Mouse (Mus musculus) hindbrain, embryonic 15.5 days (tissue): ENCODE measurements around the gene Mfn2. TPM values are rescaled to one million over a fixed set of nuclear protein-coding genes. Genes with fewer than 3 reads are reported as not detected.

Experiments used
- ATAC-seq: fragments of 200-750 bp; cut with Nextera tagmentation; 2 replicates; pipeline ENCODE4 v1.8.0; 2017; ENCODE audit warnings: low read depth, moderate number of reproducible peaks, moderate TSS enrichment; ENCODE audit not compliant: low FRiP score
- H3K27ac ChIP-seq: fragments of 300-500 bp; sonication (generic); replicated peaks from 2 replicates; pipeline ENCODE4 v1.5.1; 2015; ENCODE audit warnings: mild to moderate bottlenecking, inconsistent platforms
- H3K27me3 ChIP-seq: fragments of 300-500 bp; sonication (generic); 2 replicates; pipeline ENCODE4 v1.6.1; 2015; ENCODE audit warnings: control low read depth, inconsistent platforms
- H3K36me3 ChIP-seq: fragments of 300-500 bp; sonication (generic); 2 replicates; pipeline ENCODE4 v1.6.1; 2015; ENCODE audit warnings: control low read depth, inconsistent platforms
- H3K4me1 ChIP-seq: fragments of 300-500 bp; sonication (generic); replicated peaks from 2 replicates; pipeline ENCODE4 v1.6.1; 2015; ENCODE audit warnings: control low read depth, inconsistent platforms
- H3K4me2 ChIP-seq: fragments of 300-500 bp; sonication (generic); 2 replicates; pipeline ENCODE4 v1.6.1; 2015; ENCODE audit warnings: moderate library complexity, mild to moderate bottlenecking, inconsistent platforms
- H3K4me3 ChIP-seq: fragments of 300-500 bp; sonication (generic); 2 replicates; pipeline ENCODE4 v1.5.1; 2015; ENCODE audit warnings: mild to moderate bottlenecking, inconsistent platforms
- H3K9ac ChIP-seq: fragments of 300-500 bp; sonication (generic); 2 replicates; pipeline ENCODE4 v1.6.1; 2015; ENCODE audit warnings: inconsistent platforms
- H3K9me3 ChIP-seq: fragments of 300-500 bp; sonication (generic); 2 replicates; pipeline ENCODE4 v1.6.1; 2016; ENCODE audit warnings: control low read depth, inconsistent platforms
- WGBS: fragments of 180-500 bp; shearing (Covaris S2); methylation state at CpG from one replicate; pipeline ENCODE4 v1.1.7; 2015; 5-methylcytosine and 5-hydroxymethylcytosine counted together
- polyA plus RNA-seq: library from polyadenylated mRNA; unstranded; fragments of >200 nt; fragmentation: Nextera tagmentation; extraction: Ambion mirVana; gene quantifications from 2 replicates; pipeline ENCODE4 v1.2.1, GENCODE M21; 2015

Mfn2 gene
- polyA plus RNA-seq, 1 experiment from 2014 or later = 104 TPM

DNA sequence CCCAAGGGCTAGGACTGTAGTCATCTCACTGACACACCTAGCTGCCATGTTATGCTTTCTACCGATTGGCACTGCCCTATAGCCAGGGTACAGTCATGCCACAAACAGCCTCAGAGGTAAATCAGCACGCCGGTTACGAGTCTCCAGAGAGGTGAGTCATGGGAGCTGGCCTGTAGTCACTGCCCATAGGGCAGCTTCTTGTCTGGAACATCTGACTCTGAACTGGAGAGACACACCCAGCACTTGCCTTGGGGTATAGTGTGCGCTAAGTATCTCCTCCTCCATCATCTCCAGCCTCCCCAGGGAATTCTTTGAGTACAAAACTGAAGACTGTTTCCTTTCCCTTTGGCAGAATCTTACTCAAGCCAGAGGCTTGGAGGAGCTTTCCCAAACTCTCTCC is 1.7 kb upstream of the Mfn2 start:
- Histone ChIP-seq H3K27ac (no peak overlapping the region), H3K27me3 (no peaks in the 10 kb centered on the region), H3K36me3 (peaks cover 10% of the 10 kb centered on the region), H3K4me3 (no peak overlapping the region), H3K9ac (no peak overlapping the region), H3K4me2 (no peak overlapping the region), H3K9me3 (no peaks in the 10 kb centered on the region), H3K4me1 (peaks cover 19% of the 10 kb centered on the region)
- WGBS = 78% methylated on average over 5 of the region's 5 CpGs
- ATAC-seq = no peak

DNA sequence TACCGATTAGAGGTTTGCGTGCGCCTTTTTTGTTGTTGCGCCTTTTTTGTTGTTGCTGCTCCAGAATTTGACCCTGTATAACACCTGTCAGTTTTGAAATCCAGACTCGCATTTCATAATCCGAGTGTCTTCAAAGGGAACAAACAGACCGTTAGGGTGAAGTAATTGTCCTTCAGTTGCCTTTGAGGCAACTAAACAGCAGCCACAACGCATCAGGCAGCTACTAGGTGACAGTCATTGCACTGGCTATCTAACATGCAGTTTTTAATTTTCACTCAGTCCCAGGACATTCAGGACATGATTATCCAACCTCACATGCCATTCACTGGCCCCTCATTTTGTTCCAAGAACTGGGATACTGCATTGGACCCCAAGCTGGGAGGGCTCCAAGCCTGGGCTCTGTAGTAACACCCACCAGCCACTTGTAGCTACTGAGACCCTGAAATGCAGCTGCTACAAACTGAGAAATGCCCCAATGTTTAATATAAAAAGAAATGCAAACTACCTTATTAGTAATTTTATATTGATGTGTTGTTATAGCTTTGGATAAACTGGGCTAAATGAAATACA is 671 bp upstream of the Mfn2 start:
- Histone ChIP-seq H3K9me3 (no peaks in the 10 kb centered on the region), H3K27ac (peak overlapping the region; percentile 92; the same call in 1 of the 2 replicates), H3K9ac (peak overlapping the region; percentile 83), H3K36me3 (peaks cover 10% of the 10 kb centered on the region), H3K4me3 (peak overlapping the region; percentile 89), H3K27me3 (no peaks in the 10 kb centered on the region), H3K4me1 (peaks cover 26% of the 10 kb centered on the region), H3K4me2 (peak overlapping the region; percentile 67)
- WGBS = 1% methylated on average over 8 of the region's 8 CpGs
- peak; percentile 39 for ATAC-seq

DNA sequence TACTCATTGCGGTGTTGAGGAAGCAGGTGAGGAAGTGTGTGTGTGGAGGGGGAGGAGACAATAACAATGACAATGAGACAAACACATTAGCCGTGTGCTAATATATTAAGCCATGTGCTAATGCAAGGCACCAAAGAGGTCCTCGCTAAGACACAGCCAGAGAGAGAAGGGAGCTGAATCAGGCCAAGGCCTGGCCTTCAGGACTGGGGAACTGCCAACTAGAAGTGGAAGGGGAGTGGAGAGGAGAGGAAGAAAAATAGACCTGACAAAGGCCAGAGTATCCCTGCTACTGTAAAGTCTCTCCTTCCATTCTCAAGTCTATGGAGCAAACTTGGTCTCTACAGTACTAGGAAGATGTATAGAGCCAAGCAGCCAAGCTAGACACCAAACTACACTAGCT is 903 bp downstream of the Mfn2 start:
- WGBS = 81% methylated on average over 3 of the region's 3 CpGs
- H3K4me2 ChIP-seq = peak overlapping the region; percentile 68
- no peak for ATAC-seq
- peaks cover 26% of the 10 kb centered on the region for H3K4me1 ChIP-seq
- no peaks in the 10 kb centered on the region for H3K9me3 ChIP-seq
- H3K4me3 ChIP-seq = peak overlapping the region; percentile 89
- H3K9ac ChIP-seq = peak overlapping the region; percentile 83
- peaks cover 25% of the 10 kb centered on the region for H3K36me3 ChIP-seq
- no peaks in the 10 kb centered on the region for H3K27me3 ChIP-seq
- no peak overlapping the region for H3K27ac ChIP-seq

DNA sequence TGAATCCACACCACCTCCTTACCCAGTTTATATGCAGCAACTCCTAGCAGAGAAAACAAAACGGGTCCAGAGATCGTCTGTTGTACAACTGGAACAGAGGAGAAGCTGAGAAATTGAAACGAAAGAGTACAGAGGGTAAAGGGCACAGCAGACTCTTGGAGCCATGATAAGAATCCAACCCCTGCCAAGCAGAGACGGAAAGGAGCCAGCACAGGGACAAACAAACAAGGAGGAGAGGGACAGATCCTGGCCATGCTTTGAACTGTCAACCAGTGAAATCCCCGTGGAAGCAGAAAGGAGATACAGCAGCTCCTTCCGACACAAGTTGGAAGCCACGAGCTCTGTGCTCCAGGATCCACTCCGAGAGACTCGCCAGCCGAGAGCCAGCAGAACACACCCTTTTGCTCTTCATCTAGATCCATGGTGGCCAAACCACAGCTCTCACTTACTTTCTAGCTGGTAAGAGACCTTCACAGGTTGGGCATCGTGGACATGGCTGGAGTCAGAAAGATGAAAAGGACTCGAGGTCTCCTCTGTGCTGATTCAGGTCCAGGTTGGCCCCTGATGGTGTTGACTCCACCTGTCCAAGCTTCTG is 1.5 kb downstream of the Mfn2 start:
- Histone ChIP-seq H3K9me3 (no peaks in the 10 kb centered on the region), H3K4me1 (peaks cover 26% of the 10 kb centered on the region), H3K27me3 (no peaks in the 10 kb centered on the region), H3K4me3 (no peak overlapping the region), H3K36me3 (peaks cover 31% of the 10 kb centered on the region), H3K9ac (no peak overlapping the region), H3K4me2 (peak overlapping the region; percentile 68), H3K27ac (no peak overlapping the region)
- WGBS = 91% methylated on average over 12 of the region's 12 CpGs
- no peak for ATAC-seq

DNA sequence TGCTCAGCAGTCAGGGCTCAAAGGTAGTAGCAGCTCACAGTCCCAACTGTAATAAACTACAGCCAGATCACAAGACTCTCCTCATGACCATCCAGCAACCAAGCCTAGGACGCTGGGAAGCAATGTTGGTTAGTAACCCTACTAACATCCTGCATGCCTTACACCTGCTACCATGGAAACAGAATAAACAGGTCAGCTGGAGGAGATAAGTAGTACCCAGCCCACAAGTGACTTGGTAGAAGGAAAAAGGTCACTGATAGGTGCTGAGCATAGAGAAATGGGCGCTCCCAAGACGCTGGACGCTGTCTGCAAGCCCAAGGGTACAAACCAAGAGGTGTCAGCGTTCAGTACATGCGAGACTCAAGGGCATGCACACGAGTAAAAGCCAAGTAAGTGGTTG is 4.1 kb downstream of the Mfn2 start:
- no peaks in the 10 kb centered on the region for H3K27me3 ChIP-seq
- WGBS = 88% methylated on average over 7 of the region's 7 CpGs
- H3K36me3 ChIP-seq = peaks cover 57% of the 10 kb centered on the region
- H3K4me1 ChIP-seq = peaks cover 26% of the 10 kb centered on the region
- no peak overlapping the region for H3K4me2 ChIP-seq
- no peak for ATAC-seq
- no peak overlapping the region for H3K9ac ChIP-seq
- H3K9me3 ChIP-seq = no peaks in the 10 kb centered on the region
- no peak overlapping the region for H3K27ac ChIP-seq
- H3K4me3 ChIP-seq = no peak overlapping the region

DNA sequence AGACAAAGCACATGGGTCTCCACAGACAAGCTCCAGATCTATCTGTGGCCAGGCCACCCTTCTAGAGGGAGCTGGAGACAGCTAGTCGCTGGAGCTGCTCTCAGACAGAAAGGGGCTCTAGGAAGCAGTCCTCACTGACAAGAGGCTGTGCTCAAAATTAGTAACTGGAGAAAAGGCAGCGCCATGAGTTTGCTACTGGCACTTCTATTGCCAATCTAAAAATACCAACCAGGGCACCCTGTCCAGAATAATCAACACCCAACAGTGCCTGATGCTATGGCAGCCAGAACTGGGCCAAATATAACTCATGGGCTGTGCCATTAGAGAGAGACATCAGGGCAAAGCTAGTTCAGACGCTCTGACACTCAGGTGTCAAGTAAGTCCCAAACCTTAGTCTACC is 7.2 kb downstream of the Mfn2 start:
- no peaks in the 10 kb centered on the region for H3K9me3 ChIP-seq
- H3K27ac ChIP-seq = no peak overlapping the region
- peaks cover 75% of the 10 kb centered on the region for H3K36me3 ChIP-seq
- H3K27me3 ChIP-seq = no peaks in the 10 kb centered on the region
- H3K4me3 ChIP-seq = no peak overlapping the region
- WGBS = 90% methylated on average over 3 of the region's 3 CpGs
- no peak for ATAC-seq
- no peak overlapping the region for H3K9ac ChIP-seq
- H3K4me1 ChIP-seq = peaks cover 7% of the 10 kb centered on the region; the same call in 1 of the 2 replicates
- no peak overlapping the region for H3K4me2 ChIP-seq

DNA sequence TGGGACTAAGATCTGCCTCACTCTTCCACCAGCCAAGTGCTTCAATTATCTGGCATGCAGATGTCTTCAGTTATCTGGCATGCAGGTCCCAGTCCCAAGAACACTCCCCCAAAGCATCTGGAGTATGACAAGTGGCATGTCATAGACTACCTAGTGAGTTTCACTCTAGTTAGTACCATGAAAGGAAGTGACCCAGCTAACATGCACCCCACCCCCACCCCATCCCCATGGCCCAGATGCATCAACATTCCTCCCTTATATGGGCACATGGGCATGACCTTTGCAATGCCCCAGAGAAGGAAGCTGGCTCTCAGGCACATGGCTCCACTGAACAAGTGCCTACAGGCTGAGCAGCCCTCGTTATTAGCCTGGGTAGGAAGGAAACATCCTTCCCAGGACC is 8.1 kb downstream of the Mfn2 start:
- Histone ChIP-seq H3K36me3 (peaks cover 77% of the 10 kb centered on the region), H3K4me3 (no peak overlapping the region), H3K27me3 (no peaks in the 10 kb centered on the region), H3K4me2 (no peak overlapping the region), H3K9me3 (no peaks in the 10 kb centered on the region), H3K4me1 (peaks cover 7% of the 10 kb centered on the region; the same call in 1 of the 2 replicates), H3K27ac (no peak overlapping the region), H3K9ac (no peak overlapping the region)
- ATAC-seq = no peak
- 65% methylated on average over 1 of the region's 1 CpGs for WGBS

DNA sequence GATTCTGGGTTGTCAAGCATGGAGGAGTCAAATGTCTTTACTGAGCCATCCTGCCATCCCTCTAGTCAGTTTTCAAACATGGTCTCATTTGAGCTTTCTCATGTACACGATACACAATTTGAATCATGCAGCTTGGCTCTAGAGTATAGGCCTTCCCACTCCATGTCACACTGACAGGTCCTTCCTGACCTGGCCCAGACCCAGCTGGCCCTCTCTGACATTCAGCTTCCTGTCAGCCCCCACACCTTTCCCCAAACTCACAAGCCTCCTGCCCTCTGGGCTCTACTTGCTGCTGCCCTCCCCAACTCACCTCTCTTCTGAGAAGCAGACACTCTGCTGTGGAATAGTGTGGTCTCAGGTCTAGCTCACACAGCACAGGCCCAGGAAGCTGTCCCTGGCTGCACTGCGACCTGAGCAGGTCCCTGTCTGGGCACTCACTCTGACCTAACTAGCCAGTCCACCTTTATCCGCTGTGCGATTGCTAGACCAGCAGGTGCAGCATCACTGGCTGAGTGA is 8.6 kb downstream of the Mfn2 start:
- H3K9ac ChIP-seq = no peak overlapping the region
- H3K9me3 ChIP-seq = no peaks in the 10 kb centered on the region
- 95% methylated on average over 4 of the region's 4 CpGs for WGBS
- no peak overlapping the region for H3K4me2 ChIP-seq
- no peak for ATAC-seq
- H3K27me3 ChIP-seq = no peaks in the 10 kb centered on the region
- H3K4me1 ChIP-seq = peaks cover 4% of the 10 kb centered on the region; the same call in 1 of the 2 replicates
- H3K4me3 ChIP-seq = no peak overlapping the region
- H3K36me3 ChIP-seq = peaks cover 82% of the 10 kb centered on the region
- H3K27ac ChIP-seq = no peak overlapping the region

DNA sequence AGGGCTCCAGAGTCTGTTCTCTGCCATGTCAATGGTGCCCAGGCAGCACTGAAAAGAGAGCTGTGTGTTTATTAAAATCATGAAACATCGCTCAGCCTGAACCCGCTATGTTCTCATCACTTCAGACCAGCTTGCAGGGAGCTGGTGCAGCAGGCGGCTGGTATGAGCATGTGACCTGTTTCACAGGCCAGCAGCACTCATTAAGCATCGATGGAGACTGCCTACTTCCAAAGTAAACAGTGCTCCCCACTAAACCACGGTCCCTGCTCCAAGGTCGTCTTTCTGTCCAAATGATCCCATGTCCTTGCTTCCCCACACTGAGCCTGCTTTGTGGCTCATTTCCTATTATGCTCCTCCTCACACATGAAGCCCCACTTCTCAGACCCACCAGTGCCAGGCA is 14.2 kb downstream of the Mfn2 start:
- 92% methylated on average over 6 of the region's 6 CpGs for WGBS
- no peaks in the 10 kb centered on the region for H3K9me3 ChIP-seq
- no peak overlapping the region for H3K4me3 ChIP-seq
- H3K4me1 ChIP-seq = no peaks in the 10 kb centered on the region
- no peak overlapping the region for H3K27ac ChIP-seq
- no peaks in the 10 kb centered on the region for H3K27me3 ChIP-seq
- H3K4me2 ChIP-seq = no peak overlapping the region
- H3K36me3 ChIP-seq = peaks cover 83% of the 10 kb centered on the region
- no peak for ATAC-seq
- H3K9ac ChIP-seq = no peak overlapping the region

DNA sequence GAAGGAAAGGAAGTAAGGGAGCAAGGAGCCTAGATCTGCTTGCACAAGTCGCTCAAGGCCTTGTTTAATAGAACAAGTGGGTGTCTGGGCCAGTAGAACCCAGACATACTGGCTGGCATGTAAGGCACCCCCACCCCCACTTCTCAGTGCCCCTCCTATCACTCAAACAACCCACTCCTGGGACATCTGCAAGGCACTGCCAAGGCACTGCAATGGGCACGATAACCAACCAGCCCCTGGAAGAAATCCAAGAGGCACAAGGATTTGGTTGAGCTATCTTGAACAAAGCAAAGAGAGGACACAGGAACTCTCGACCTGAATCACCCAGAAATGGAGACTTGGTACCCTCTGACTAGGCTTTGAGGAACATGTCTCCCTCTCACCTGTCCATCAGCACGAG is 16.3 kb downstream of the Mfn2 start:
- Histone ChIP-seq H3K9ac (no peak overlapping the region), H3K4me2 (no peak overlapping the region), H3K9me3 (no peaks in the 10 kb centered on the region), H3K27me3 (no peaks in the 10 kb centered on the region), H3K36me3 (peaks cover 85% of the 10 kb centered on the region), H3K4me3 (no peak overlapping the region), H3K4me1 (no peaks in the 10 kb centered on the region), H3K27ac (no peak overlapping the region)
- 90% methylated on average over 4 of the region's 4 CpGs for WGBS
- ATAC-seq = no peak

DNA sequence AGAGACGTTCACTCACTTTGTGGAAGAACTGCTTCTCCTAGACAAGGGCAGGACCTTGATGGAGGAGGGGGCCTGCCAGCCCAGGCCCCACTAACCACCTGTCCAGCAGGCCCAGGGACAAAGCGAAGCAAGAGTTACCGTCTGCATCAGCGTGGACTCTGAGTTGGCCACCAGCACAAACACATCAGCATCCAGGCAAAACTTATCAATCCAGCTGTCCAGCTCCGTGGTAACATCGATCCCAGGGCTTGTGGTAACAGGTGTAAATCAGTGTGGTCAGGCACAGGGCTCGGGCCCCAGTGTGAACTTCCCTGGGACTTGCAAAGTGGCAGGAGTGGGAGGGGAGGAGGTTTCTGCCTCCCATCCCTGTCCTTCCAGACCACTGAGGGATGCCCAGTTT is 17.2 kb downstream of the Mfn2 start:
- no peaks in the 10 kb centered on the region for H3K27me3 ChIP-seq
- H3K4me3 ChIP-seq = no peak overlapping the region
- H3K36me3 ChIP-seq = peaks cover 89% of the 10 kb centered on the region
- no peak overlapping the region for H3K27ac ChIP-seq
- no peaks in the 10 kb centered on the region for H3K4me1 ChIP-seq
- H3K4me2 ChIP-seq = no peak overlapping the region
- 93% methylated on average over 7 of the region's 7 CpGs for WGBS
- H3K9ac ChIP-seq = no peak overlapping the region
- H3K9me3 ChIP-seq = no peaks in the 10 kb centered on the region
- ATAC-seq = no peak

DNA sequence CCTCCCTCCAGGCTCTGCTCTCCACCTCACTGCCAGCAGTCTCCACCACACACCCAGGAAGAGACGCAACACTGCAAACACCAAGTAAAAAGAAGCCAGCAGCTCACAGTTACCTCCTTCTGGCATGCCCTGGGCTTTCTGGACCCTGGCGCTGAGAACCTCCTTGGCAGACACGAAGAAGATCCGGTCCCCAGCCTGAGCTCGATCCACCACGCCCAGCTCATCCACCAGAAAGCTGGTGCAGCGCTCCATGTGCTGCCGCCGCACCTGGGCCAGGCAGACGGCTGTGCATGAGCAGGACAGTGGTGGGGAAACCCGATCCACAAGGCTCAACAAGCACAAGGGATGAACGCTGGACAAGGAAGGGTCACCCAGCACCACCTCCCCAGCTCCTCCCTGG is 18.3 kb downstream of the Mfn2 start:
- WGBS = 96% methylated on average over 12 of the region's 12 CpGs
- ATAC-seq = no peak
- Histone ChIP-seq H3K9me3 (no peaks in the 10 kb centered on the region), H3K27me3 (no peaks in the 10 kb centered on the region), H3K4me3 (no peak overlapping the region), H3K4me1 (no peaks in the 10 kb centered on the region), H3K4me2 (no peak overlapping the region), H3K9ac (no peak overlapping the region), H3K27ac (no peak overlapping the region), H3K36me3 (peaks cover 91% of the 10 kb centered on the region)

DNA sequence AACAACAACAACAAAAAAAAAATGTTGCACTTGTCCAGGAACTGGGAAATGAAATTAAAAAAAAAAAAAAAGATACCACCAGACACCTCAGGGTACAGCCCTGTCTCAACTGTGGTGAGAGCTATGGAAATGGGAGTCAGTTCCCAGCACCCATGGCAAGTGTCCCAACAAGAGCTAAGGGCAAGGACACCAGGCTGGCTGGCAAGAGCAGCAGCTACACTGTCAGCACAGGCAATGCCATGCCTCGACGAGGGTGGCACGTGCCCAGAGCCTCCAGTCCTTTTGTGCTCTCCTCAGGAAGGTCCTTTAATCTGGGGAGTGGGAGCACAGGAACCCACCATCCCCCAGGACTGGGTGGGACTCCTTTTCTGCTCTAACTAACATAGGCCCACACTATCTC is 20.4 kb downstream of the Mfn2 start:
- no peak overlapping the region for H3K4me3 ChIP-seq
- no peak for ATAC-seq
- no peak overlapping the region for H3K27ac ChIP-seq
- no peaks in the 10 kb centered on the region for H3K27me3 ChIP-seq
- H3K36me3 ChIP-seq = peaks cover 94% of the 10 kb centered on the region
- no peaks in the 10 kb centered on the region for H3K9me3 ChIP-seq
- H3K4me1 ChIP-seq = no peaks in the 10 kb centered on the region
- WGBS = 98% methylated on average over 3 of the region's 3 CpGs
- H3K4me2 ChIP-seq = no peak overlapping the region
- H3K9ac ChIP-seq = no peak overlapping the region
